Mouse (Mus musculus) E14TG2a.4 (cell line): ENCODE measurements at regions not wholly inside any gene's neighbourhood (a gene's known extent, or its start where the extent isn't known, plus 50 kb on each side); places are given as distances from the start of the nearest gene placed in this dataset.

ENCODE experiments used
- H3K27me3 ChIP-seq: 2 replicates; pipeline ENCODE4 v1.6.1; 2014; ENCODE audit warnings: low read length, control low read depth; ENCODE audit not compliant: insufficient read depth
- H3K36me3 ChIP-seq: 2 replicates; pipeline ENCODE4 v1.6.1; 2014; ENCODE audit warnings: low read length, control low read depth; ENCODE audit not compliant: insufficient read depth
- H3K4me1 ChIP-seq: replicated peaks from 2 replicates; pipeline ENCODE4 v1.6.1; 2014; ENCODE audit warnings: low read depth, low read length, control low read depth
- H3K4me3 ChIP-seq: replicated peaks from 2 replicates; pipeline ENCODE4 v1.5.1; 2014; ENCODE audit warnings: mild to moderate bottlenecking, low read length
- H3K9me3 ChIP-seq: 2 replicates; pipeline ENCODE4 v1.6.1; 2014; ENCODE audit warnings: low read length, control low read depth
- CTCF ChIP-seq: conservative IDR thresholded peaks from 2 replicates; pipeline ENCODE4 v1.5.1; 2014; ENCODE audit warnings: low read length
- NANOG ChIP-seq: IDR thresholded peaks from 2 replicates; pipeline ENCODE4 v1.6.1; 2014; ENCODE audit warnings: borderline replicate concordance, low read length, mixed read lengths
- POU5F1 ChIP-seq: IDR thresholded peaks from 2 replicates; pipeline ENCODE4 v1.6.1; 2014; ENCODE audit warnings: low read length, borderline replicate concordance

GRCm38 (mm10) chr7:135791953-135792690 lies 76.0 kb upstream of the Mki67 start:
- H3K27me3 ChIP-seq: no peaks in the 10 kb centered on the region
- H3K36me3 ChIP-seq: no peaks in the 10 kb centered on the region
- TF ChIP-seq CTCF (peak; percentile 60), NANOG (no peak), POU5F1 (no peak)

DNA sequence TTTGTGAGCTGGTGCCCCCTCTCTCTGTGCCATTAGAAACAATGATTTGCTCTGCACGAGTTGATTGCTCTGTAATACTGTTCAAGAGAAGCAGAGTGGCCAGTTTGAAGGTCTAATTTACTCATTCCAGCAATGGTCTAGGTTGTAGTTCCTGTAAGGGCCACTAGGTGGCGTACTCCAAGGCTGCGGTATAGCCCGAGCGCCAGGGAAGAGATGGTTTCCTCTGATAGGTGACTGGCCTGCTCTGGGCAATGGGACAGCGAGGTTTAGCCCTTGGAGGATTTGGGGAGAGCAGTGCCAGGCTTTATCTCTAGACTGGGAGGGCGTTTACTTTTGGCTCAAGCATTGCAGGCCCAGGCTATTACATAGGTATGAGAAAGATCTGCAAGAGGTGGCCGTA lies 76.8 kb upstream of the Mki67 start:
- TF ChIP-seq POU5F1: no peak
- no peak for TF ChIP-seq NANOG
- TF ChIP-seq CTCF: peak; percentile 97
- Histone ChIP-seq H3K27me3 (no peaks in the 10 kb centered on the region), H3K9me3 (no peaks in the 10 kb centered on the region), H3K36me3 (no peaks in the 10 kb centered on the region), H3K4me1 (peaks cover 30% of the 10 kb centered on the region), H3K4me3 (no peak overlapping the region)

More at GRCm38 (mm10) chr7:135791953-135792690, 76.0 kb upstream of the Mki67 start:
- H3K4me3 ChIP-seq: no peak overlapping the region
- H3K9me3 ChIP-seq: no peaks in the 10 kb centered on the region
- peaks cover 30% of the 10 kb centered on the region for H3K4me1 ChIP-seq

- Histone ChIP-seq H3K9me3 (no peaks in the 10 kb centered on the region), H3K4me3 (no peak overlapping the region), H3K4me1 (peaks cover 30% of the 10 kb centered on the region), H3K36me3 (no peaks in the 10 kb centered on the region), H3K27me3 (peaks cover 4% of the 10 kb centered on the region; the same call in 1 of the 2 replicates)
- TF ChIP-seq CTCF (no peak), NANOG (no peak), POU5F1 (no peak)
Observed at GRCm38 (mm10) chr7:135794238-135794637, 78.1 kb upstream of the Mki67 start.

GRCm38 (mm10) chr7:135794679-135795078 lies 78.5 kb upstream of the Mki67 start:
- Histone ChIP-seq H3K9me3 (no peaks in the 10 kb centered on the region), H3K36me3 (no peaks in the 10 kb centered on the region), H3K4me1 (peaks cover 30% of the 10 kb centered on the region), H3K27me3 (peaks cover 4% of the 10 kb centered on the region; the same call in 1 of the 2 replicates), H3K4me3 (no peak overlapping the region)
- no peak for TF ChIP-seq CTCF
- TF ChIP-seq NANOG: peak; percentile 64; the same call in 1 of the 2 replicates

DNA sequence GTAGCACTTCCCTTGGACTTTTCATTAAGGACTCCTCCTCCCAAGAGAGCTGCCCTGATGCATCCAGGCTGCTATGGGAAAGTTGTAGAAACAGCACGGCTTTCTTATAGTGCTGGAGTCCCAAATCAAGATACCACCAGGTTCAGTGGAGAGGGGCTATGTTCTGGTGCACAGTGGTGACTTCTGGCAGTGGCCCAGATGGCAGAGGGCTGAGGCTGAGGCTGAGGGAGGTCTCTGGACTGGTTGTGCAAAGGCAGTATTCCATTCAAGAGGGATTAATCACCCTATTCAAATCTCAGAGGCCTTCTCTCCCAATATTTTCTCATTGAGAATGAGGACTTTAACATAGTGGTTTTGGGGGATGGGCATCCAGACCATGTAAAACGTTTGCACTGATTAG lies 82.3 kb upstream of the Mki67 start:
- H3K36me3 ChIP-seq: no peaks in the 10 kb centered on the region
- H3K4me1 ChIP-seq: peaks cover 25% of the 10 kb centered on the region
- TF ChIP-seq CTCF: no peak
- TF ChIP-seq NANOG: no peak
- no peaks in the 10 kb centered on the region for H3K9me3 ChIP-seq
- no peak overlapping the region for H3K4me3 ChIP-seq
- H3K27me3 ChIP-seq: peaks cover 12% of the 10 kb centered on the region

- peaks cover 12% of the 10 kb centered on the region for H3K27me3 ChIP-seq
- H3K4me1 ChIP-seq: no peaks in the 10 kb centered on the region
- no peaks in the 10 kb centered on the region for H3K36me3 ChIP-seq
- H3K9me3 ChIP-seq: no peaks in the 10 kb centered on the region
- no peak overlapping the region for H3K4me3 ChIP-seq
- TF ChIP-seq CTCF: no peak
- no peak for TF ChIP-seq NANOG
- TF ChIP-seq POU5F1: no peak
Observed at GRCm38 (mm10) chr7:135802598-135803121, 86.5 kb upstream of the Mki67 start.

DNA sequence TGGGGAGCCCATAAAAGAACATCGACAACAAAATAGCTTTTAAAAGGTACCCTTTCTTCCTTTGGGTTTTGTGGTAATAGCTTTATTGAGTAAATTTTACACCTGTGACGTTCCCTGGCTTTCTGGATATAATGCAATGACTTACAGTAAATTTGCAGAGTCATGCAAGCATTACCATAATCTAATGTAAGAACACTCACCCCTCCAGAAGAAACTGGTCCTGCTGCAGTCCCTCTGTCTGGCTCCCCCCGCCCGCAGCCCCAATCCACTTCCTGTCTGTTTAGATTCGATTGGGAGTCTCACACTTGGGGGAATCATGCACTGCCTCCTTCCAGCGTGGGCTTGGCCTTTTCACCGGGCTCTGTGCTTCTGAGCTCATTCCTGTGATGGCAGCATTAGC lies 88.6 kb upstream of the Mki67 start:
- no peaks in the 10 kb centered on the region for H3K36me3 ChIP-seq
- H3K4me1 ChIP-seq: no peaks in the 10 kb centered on the region
- peaks cover 13% of the 10 kb centered on the region for H3K27me3 ChIP-seq
- H3K9me3 ChIP-seq: no peaks in the 10 kb centered on the region
- H3K4me3 ChIP-seq: no peak overlapping the region
- TF ChIP-seq CTCF (no peak), POU5F1 (no peak), NANOG (no peak)

GRCm38 (mm10) chr7:135806139-135806538 lies 90.0 kb upstream of the Mki67 start:
- peaks cover 14% of the 10 kb centered on the region for H3K27me3 ChIP-seq
- no peak overlapping the region for H3K4me3 ChIP-seq
- no peaks in the 10 kb centered on the region for H3K4me1 ChIP-seq
- no peaks in the 10 kb centered on the region for H3K36me3 ChIP-seq
- TF ChIP-seq POU5F1 (no peak), NANOG (no peak), CTCF (no peak)
- H3K9me3 ChIP-seq: no peaks in the 10 kb centered on the region
